ENCODE assay signal across 7 mouse cellular contexts in genomic region chr4:135855080-135855479, GRCm38 (mm10). TPM values are rescaled to one million over a fixed set of nuclear protein-coding genes. Genes with fewer than 3 reads are reported as not detected.
DNase-seq lines count a peak whose midpoint lies in the region; ATAC-seq and TF ChIP-seq lines count a peak whose summit lies in the region.

No protein-coding gene starts in this region.

- H3K4me2 ChIP-seq in hindbrain, postnatal 0 days (ENCODE audit: low read depth, low read length), result peak overlapping the region; percentile 87
- peak overlapping the region; percentile 84 for H3K4me2 ChIP-seq in midbrain, embryonic 15.5 days

- no peaks in the 10 kb centered on the region for H3K27me3 ChIP-seq in spleen, adult 2 months (ENCODE audit: control insufficient read depth, insufficient read depth, low read length)
- H3K27me3 ChIP-seq in embryonic facial prominence, embryonic 10.5 days (replicated peaks; ENCODE audit: low read depth, poor library complexity, severe bottlenecking), result no peaks in the 10 kb centered on the region
- no peaks in the 10 kb centered on the region for H3K27me3 ChIP-seq in hindbrain, postnatal 0 days (ENCODE audit: insufficient read depth, low read length)
- no peaks in the 10 kb centered on the region for H3K27me3 ChIP-seq in midbrain, embryonic 15.5 days (replicated peaks)

- peak overlapping the region; percentile 98 for H3K27ac ChIP-seq in spleen, adult 2 months (ENCODE audit: insufficient read depth, low read length)
- H3K27ac ChIP-seq in embryonic facial prominence, embryonic 10.5 days (replicated peaks), result peak overlapping the region; percentile 100
- peak overlapping the region; percentile 99 for H3K27ac ChIP-seq in hindbrain, postnatal 0 days
- peak overlapping the region; percentile 95 for H3K27ac ChIP-seq in midbrain, embryonic 15.5 days

- TF ChIP-seq CTCF in spleen, adult 2 months (IDR thresholded peaks at IDR 0.05; ENCODE audit: extremely low read depth, insufficient read depth, insufficient read length, insufficient replicate concordance), result no peak
- TF ChIP-seq CTCF in hindbrain, postnatal 0 days (IDR thresholded peaks at IDR 0.05; ENCODE audit: low read depth), result peak; percentile 34

- no peaks in the 10 kb centered on the region for H3K9me3 ChIP-seq in embryonic facial prominence, embryonic 10.5 days
- H3K9me3 ChIP-seq in hindbrain, postnatal 0 days (ENCODE audit: low read length), result no peaks in the 10 kb centered on the region
- H3K9me3 ChIP-seq in midbrain, embryonic 15.5 days, result no peaks in the 10 kb centered on the region

- WGBS in spleen, adult 2 months, result 5% methylated on average over 6 of the region's 6 CpGs
- 8% methylated on average over 6 of the region's 6 CpGs for WGBS in embryonic facial prominence, embryonic 10.5 days
- WGBS in hindbrain, postnatal 0 days, result 7% methylated on average over 6 of the region's 6 CpGs
- 8% methylated on average over 6 of the region's 6 CpGs for WGBS in midbrain, embryonic 15.5 days

- peak overlapping the region; percentile 95 for H3K4me3 ChIP-seq in spleen, adult 2 months (ENCODE audit: extremely low read depth, insufficient read depth, insufficient read length)
- peak overlapping the region; percentile 95 for H3K4me3 ChIP-seq in embryonic facial prominence, embryonic 10.5 days
- H3K4me3 ChIP-seq in hindbrain, postnatal 0 days (ENCODE audit: low read length), result peak overlapping the region; percentile 91
- H3K4me3 ChIP-seq in midbrain, embryonic 15.5 days, result peak overlapping the region; percentile 83

- peaks cover 6% of the 10 kb centered on the region; the same call in 1 of the 2 replicates for H3K4me1 ChIP-seq in spleen, adult 2 months (ENCODE audit: control insufficient read depth, insufficient read depth, insufficient read length)
- H3K4me1 ChIP-seq in embryonic facial prominence, embryonic 10.5 days, result peaks cover 55% of the 10 kb centered on the region
- H3K4me1 ChIP-seq in hindbrain, postnatal 0 days (ENCODE audit: insufficient read depth, low read length), result peaks cover 16% of the 10 kb centered on the region
- H3K4me1 ChIP-seq in midbrain, embryonic 15.5 days, result peaks cover 51% of the 10 kb centered on the region

- no peak for TF ChIP-seq POLR2A in spleen, adult 2 months (IDR thresholded peaks at IDR 0.05; ENCODE audit: low read depth, low read length)

- no peak for ATAC-seq in hindbrain, postnatal 0 days
- ATAC-seq in midbrain, embryonic 15.5 days (replicated peaks), result peak; percentile 20; the same call in 1 of the 2 replicates

- peak overlapping the region; percentile 91 for H3K9ac ChIP-seq in hindbrain, postnatal 0 days (replicated peaks; ENCODE audit: low read length)
- H3K9ac ChIP-seq in midbrain, embryonic 15.5 days, result peak overlapping the region; percentile 83

- H3K36me3 ChIP-seq in spleen, adult 2 months (ENCODE audit: control insufficient read depth, insufficient read depth, low read length), result no peaks in the 10 kb centered on the region
- H3K36me3 ChIP-seq in embryonic facial prominence, embryonic 10.5 days (replicated peaks), result peaks cover 16% of the 10 kb centered on the region
- H3K36me3 ChIP-seq in hindbrain, postnatal 0 days (ENCODE audit: insufficient read depth, low read length), result no peaks in the 10 kb centered on the region
- H3K36me3 ChIP-seq in midbrain, embryonic 15.5 days (replicated peaks), result no peaks in the 10 kb centered on the region

- no peak for DNase-seq in spleen, adult 2 months (ENCODE audit: low read depth in 1 of 2, low spot score in 2 of 2)
- DNase-seq in spleen, postnatal 4 days (ENCODE audit: low spot score in 2 of 2), result no peak
- no peak for DNase-seq in embryonic facial prominence, embryonic 10.5 days (ENCODE audit: low spot score)
- DNase-seq in hindbrain, postnatal 0 days (ENCODE audit: low spot score), result peak; percentile 54
- DNase-seq in right cerebral cortex, adult 2 months (ENCODE audit: low spot score in 2 of 2), result no peak
- no peak for DNase-seq in natural killer cell, adult 2 months (ENCODE audit: low spot score in 2 of 2)

RNA-seq across cellular contexts. Expression of gene Srsf10, which starts 0.5 kb away (rescaled TPM):
- polyA plus RNA-seq in spleen, adult 2 months (2012; rRNA removed), result 68.0 and 109 TPM in 2 replicates
- polyA plus RNA-seq in embryonic facial prominence, embryonic 10.5 days (2016; fragmentation: Nextera tagmentation; extraction: Ambion mirVana), result 377 and 383 TPM in 2 replicates
- total RNA-seq in hindbrain, postnatal 0 days (2014; rRNA removed), result 52.8 and 61.0 TPM in 2 replicates
- 147 and 155 TPM in 2 replicates for polyA plus RNA-seq in hindbrain, postnatal 0 days (2015; fragmentation: Nextera tagmentation; extraction: Ambion mirVana)
- 183 and 190 TPM in 2 replicates for polyA plus RNA-seq in midbrain, embryonic 15.5 days (2015; fragmentation: Nextera tagmentation; extraction: Ambion mirVana)

RNA-seq across cellular contexts. Expression of gene Pnrc2, which starts 18.6 kb away (rescaled TPM):
- polyA plus RNA-seq in spleen, adult 2 months (2012; rRNA removed), result 12.2 and 14.7 TPM in 2 replicates
- polyA plus RNA-seq in embryonic facial prominence, embryonic 10.5 days (2016; fragmentation: Nextera tagmentation; extraction: Ambion mirVana), result 177 and 186 TPM in 2 replicates
- total RNA-seq in hindbrain, postnatal 0 days (2014; rRNA removed), result 54.9 and 55.0 TPM in 2 replicates
- polyA plus RNA-seq in hindbrain, postnatal 0 days (2015; fragmentation: Nextera tagmentation; extraction: Ambion mirVana), result 81.7 and 90.4 TPM in 2 replicates
- polyA plus RNA-seq in midbrain, embryonic 15.5 days (2015; fragmentation: Nextera tagmentation; extraction: Ambion mirVana), result 92.1 and 96.0 TPM in 2 replicates

RNA-seq across cellular contexts. Expression of gene Cnr2, which starts 40.1 kb away (rescaled TPM):
- 44.8 and 47.2 TPM in 2 replicates for polyA plus RNA-seq in spleen, adult 2 months (2012; rRNA removed)
- polyA plus RNA-seq in embryonic facial prominence, embryonic 10.5 days (2016; fragmentation: Nextera tagmentation; extraction: Ambion mirVana), result 0.15 and 0.43 TPM in 2 replicates
- total RNA-seq in hindbrain, postnatal 0 days (2014; rRNA removed), result 0.04 and 0.58 TPM in 2 replicates
- 0.04 and 0.06 TPM in 2 replicates for polyA plus RNA-seq in hindbrain, postnatal 0 days (2015; fragmentation: Nextera tagmentation; extraction: Ambion mirVana)
- polyA plus RNA-seq in midbrain, embryonic 15.5 days (2015; fragmentation: Nextera tagmentation; extraction: Ambion mirVana), result 0.19 TPM in 1 of 2 replicates, not detected in the other

Comparison
In these comparisons a context has a peak if more than half of its experiments do, and no peak if none do; other contexts are left out.
1. RNA of gene Cnr2, which starts 40.1 kb away (polyA plus RNA-seq): 44.8 to 47.2 TPM in spleen, adult 2 months; 0.15 to 0.43 TPM in embryonic facial prominence, embryonic 10.5 days, 0.04 to 0.06 TPM in hindbrain, postnatal 0 days and 0.19 TPM in midbrain, embryonic 15.5 days; every median in the first group is over 10 times any median in the second.
2. Peak in every context shown above with its lines, with median percentiles within 50 percentile points of each other: H3K27ac ChIP-seq and H3K4me3 ChIP-seq.